Mouse (Mus musculus): ENCODE measurements at regions not wholly inside any gene's neighbourhood (a gene's known extent, or its start where the extent isn't known, plus 50 kb on each side); places are given as distances from the start of the nearest gene placed in this dataset.
"Not testable (repeated sequence)": the region's sequence is repeated elsewhere in the genome, so short reads cannot be mapped to it uniquely, and the experiment has no call there.

DNA sequence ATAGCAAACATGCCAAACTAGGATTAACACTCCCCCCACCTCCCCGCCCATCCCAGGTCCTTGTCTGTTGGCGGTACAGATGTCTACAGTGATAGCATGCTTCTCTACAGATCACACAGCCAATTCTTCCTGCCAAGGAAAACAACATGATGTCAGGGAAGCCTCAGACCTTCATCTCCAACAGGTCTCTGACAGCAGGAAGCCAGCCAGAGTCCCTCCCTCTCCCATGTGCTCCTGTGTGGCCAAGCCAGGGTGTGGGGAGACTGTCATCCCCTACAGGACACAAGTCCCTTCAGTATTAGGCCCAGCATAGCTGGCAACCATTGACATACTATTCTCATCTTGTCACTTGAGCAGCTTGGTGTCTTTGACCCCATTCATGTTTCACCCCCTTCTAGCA lies 568.8 kb upstream of the Arid1b start:
- no peak for DNase-seq (ENCODE audit: low read depth)

DNA sequence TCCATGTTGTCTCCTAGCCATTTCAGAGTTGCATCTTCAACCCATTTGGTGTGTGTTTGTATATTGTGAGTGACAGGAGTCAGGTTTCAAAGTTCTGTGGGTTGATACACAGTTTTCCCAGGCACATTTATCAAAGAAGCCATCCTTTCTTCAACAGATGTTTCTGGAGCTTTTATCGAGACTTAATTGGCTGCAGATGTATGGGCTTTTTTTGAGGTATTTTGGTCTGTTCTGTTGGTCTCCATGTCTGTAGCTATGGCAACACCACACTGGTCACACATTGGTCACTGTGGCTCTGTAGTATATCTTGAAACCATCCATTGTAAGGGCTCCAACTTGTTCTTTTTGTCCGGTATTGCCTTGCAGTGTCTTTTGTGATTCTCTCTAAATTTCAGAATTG lies 565.1 kb upstream of the Arid1b start:
- DNase-seq (ENCODE audit: low read depth): no peak

GRCm38 (mm10) chr17:4445606-4446005 lies 548.5 kb upstream of the Arid1b start:
- DNase-seq (ENCODE audit: low read depth): no peak

DNA sequence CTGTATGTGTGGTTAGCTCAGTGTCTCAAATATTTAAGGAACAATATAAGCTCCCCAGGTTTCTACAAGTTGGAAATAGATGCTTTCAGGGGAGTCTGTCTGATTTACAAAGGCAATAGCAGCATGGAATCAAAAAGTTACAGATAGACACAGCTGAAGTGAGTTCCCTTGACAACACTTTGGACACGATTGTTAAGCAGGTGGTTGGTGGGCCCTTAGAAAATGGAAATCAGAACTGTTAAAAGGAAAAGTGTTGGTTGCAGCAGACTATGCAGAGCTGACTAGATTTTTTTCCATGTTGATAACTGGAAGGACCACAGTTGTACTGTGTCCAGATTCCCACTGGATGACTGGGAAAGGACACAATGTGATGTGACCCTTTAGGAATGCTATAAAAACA lies 536.6 kb upstream of the Arid1b start:
- DNase-seq (ENCODE audit: low read depth): no peak

DNA sequence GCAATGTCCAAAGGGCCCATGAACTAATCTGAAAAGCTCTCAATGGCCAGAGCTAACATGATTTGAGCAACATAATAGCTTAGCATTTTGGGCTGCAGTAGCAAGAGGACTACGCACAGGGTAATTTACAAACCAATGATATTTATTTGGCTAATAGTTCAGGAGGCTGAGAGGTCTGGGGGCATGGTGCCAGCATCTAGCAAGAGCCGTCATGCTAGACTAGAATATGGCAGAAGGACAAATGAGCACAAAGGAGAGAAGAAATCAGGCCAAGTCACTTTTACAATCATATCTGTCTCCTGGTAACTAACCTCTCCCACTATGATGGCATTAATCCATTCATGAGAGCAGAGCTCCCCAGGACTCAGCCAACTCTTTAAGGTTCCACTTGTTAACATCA lies 532.6 kb upstream of the Arid1b start:
- no peak for DNase-seq (ENCODE audit: low read depth)

GRCm38 (mm10) chr17:4464286-4464880 lies 529.7 kb upstream of the Arid1b start:
- DNase-seq (ENCODE audit: low read depth): no peak

DNA sequence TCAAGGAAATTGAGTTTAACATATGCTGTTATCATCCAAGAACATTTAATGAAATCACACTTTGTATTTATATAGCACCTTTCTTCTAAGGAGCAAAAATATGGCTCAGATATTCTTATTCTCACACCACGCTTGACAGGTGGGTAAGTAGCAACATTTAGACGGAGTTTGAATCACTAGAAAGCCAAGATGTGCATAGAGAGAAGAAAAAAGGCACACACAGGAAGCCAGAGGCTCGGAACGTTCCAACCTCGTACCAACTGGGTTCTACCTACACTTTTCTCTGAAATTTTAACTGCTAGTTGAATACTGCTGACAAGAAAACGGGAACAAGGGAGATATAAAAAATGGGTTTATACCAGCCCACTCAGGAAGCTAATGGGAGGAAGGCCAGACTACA lies 528.4 kb upstream of the Arid1b start:
- no peak for DNase-seq (ENCODE audit: low read depth)

- no peak for DNase-seq (ENCODE audit: low read depth)
Measured at GRCm38 (mm10) chr17:4472412-4472811, 521.7 kb upstream of the Arid1b start.

DNA sequence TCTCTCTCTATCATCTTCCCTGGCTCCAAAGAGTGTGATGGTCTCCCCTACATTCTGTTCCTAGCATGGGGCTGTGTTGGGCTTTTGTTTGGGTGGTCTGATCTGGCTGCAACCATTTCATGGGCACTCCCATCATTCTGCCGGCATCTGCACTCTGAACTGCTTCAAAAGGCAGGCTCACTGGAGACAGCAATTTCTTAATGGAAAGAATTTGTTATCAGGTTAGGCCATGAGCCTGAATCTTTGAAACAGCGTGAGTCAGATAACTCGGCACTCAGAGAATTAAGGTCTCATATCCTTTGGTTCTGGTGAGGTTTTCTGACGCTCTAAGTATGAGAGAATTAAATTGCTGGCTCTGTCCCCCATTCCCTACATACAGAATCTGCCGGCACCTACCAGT lies 519.8 kb upstream of the Arid1b start:
- no peak for DNase-seq (ENCODE audit: low read depth)

- DNase-seq (ENCODE audit: low read depth): no peak
Measured at GRCm38 (mm10) chr17:4475665-4476064, 518.5 kb upstream of the Arid1b start.

GRCm38 (mm10) chr17:4494392-4494791 lies 499.7 kb upstream of the Arid1b start:
- DNase-seq (ENCODE audit: low read depth): no peak

- no peak for DNase-seq (ENCODE audit: low read depth)
Measured at GRCm38 (mm10) chr17:4500504-4500903, 493.6 kb upstream of the Arid1b start.

DNA sequence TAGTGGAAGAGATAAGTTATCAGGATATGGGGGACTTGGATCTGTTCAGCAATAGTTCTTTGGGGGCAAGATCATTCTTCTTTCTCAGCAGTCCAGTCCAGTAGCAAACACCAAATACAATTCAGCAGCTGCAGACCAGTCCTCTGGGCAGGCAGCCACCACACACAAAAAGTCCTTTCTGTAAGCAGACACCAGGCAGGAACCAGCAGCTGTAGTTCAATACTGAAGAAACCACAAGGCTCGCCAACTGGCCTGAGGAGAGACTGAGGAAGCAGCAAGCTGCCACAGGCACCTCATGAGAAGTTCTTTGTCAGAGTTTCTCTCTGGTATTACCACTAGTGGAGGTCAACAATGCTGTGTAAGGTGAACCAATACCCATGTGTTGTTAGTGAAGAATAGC lies 493.1 kb upstream of the Arid1b start:
- no peak for DNase-seq (ENCODE audit: low read depth)

- no peak for DNase-seq (ENCODE audit: low read depth)
Measured at GRCm38 (mm10) chr17:4504951-4505350, 489.2 kb upstream of the Arid1b start.

GRCm38 (mm10) chr17:4509506-4509905 lies 484.6 kb upstream of the Arid1b start:
- no peak for DNase-seq (ENCODE audit: low read depth)

- no peak for DNase-seq (ENCODE audit: low read depth)
Measured at GRCm38 (mm10) chr17:4516141-4516540, 478.0 kb upstream of the Arid1b start.

DNA sequence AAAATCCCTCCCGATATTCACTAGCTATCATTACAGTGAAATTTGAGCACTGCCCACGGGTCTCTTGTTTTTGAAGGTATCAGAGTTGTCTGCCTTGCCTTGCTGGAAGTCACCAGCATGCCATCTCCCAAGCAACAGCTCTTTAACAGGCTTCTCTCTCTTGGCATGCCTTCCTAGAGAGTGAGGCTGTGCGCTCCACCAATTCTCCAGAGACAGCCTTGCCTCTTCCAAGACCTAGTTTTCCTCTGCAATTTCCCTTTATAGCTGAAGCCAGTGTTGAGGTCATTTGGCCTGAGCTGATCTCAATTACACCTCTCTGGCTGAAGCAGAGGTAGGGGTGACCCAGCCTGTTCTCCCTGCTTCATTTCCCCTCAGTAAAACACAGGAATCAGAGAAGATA lies 477.3 kb upstream of the Arid1b start:
- no peak for DNase-seq (ENCODE audit: low read depth)

DNA sequence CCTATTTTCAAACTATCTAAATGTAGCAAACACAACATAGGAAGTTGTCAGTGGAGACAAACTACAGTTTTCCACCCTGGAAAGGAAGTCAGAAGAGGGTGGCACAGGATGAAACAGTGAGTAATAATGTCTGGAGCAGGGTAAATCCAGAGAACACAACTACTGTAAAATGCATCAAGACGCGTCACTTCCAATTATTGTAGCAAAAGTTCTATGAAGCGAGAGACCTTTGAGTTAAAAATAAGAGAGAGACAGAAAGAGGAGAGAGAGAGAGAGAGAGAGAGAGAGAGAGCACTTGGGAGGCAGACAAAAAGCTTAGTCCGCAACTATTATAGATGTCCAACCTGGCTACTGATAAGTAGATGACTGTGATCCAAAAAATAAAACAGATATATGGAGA lies 473.1 kb upstream of the Arid1b start:
- no peak for DNase-seq (ENCODE audit: low read depth)

DNA sequence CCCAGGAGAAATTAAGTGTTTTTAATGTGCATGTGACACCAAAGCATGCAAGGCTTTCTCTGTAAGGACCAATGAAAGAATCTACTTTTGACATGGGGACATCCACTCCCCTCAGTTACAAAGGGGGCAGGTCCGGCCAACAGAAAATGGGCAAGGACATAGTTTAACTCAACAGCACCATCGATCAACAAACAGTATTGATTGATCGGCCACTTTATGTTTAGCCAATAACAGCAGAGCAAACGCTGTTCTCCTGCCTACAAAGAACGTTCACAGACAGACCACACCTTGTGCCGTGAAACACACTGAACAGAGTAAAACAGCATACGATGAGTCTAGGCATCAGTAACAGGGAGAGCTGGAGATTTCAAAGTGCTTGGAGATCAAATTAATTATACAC lies 467.7 kb upstream of the Arid1b start:
- DNase-seq (ENCODE audit: low read depth): no peak

DNA sequence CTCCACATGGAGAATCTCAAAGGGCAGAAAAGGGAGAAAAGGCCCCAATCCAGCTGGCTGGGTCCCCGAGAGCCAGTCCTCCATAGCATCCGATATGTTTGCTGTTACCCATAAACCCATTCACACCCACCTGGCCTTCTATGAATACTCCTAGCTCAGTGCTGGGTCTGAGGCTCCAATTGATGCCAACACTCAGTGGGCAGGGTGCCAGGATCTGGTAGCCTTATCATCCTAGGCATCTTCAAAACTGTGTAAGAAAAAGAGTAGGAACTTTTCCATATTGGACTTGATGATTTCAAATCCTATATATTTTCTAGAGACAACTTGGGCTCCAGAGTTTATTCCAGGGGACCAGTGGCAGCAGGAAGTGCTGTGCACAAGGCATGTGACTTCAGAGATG lies 462.0 kb upstream of the Arid1b start:
- DNase-seq (ENCODE audit: low read depth): no peak

GRCm38 (mm10) chr17:4540435-4540834 lies 453.7 kb upstream of the Arid1b start:
- DNase-seq (ENCODE audit: low read depth): no peak

DNA sequence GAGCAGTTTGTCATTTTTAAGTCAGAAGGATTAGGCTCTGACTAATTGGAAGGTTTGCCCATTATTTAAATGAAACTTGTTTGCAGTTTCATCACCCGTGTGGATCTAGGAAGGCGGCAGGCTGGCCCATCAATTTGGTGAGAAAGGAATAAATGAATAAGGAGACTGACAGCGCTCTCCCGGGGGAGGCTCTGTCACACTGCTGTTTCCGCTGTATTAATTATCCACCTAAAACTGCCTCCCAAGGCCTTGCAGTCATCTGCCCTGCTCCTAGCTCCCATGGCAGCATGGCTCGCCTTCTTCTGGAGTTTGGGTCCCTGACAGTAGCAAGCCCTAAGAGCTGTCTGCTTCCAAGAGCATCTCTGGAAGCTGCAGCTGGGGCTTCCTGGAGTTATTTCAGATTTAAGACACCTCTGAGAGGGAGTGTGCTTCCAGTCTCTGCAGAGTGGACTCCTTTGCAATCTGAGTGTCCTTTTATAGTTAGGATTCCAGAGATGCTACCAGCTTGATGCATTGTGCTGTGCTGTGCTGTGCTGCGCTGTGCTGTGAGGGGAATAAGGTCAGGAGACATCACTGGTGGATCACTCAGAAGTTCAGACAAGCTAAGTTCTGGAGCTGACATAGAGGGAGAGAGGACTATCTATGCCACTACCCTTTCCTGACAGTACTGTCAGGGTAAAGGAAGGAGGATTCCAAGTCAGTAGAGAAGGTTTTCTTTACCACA lies 452.9 kb upstream of the Arid1b start:
- no peak for DNase-seq (ENCODE audit: low read depth)

- DNase-seq (ENCODE audit: low read depth): no peak
Measured at GRCm38 (mm10) chr17:4546579-4546978, 447.6 kb upstream of the Arid1b start.

GRCm38 (mm10) chr17:4553026-4553425 lies 441.1 kb upstream of the Arid1b start:
- DNase-seq (ENCODE audit: low read depth): not testable (repeated sequence)
